Mouse (Mus musculus) embryo, embryonic 11.5 days (tissue): ENCODE measurements around the gene Dmap1.

Experiments used
- DNase-seq: peaks from one replicate; pipeline ENCODE4 v3.0.0-alpha.2; 2012; ENCODE audit warnings: low read depth, low spot score

Gene Dmap1

DNA sequence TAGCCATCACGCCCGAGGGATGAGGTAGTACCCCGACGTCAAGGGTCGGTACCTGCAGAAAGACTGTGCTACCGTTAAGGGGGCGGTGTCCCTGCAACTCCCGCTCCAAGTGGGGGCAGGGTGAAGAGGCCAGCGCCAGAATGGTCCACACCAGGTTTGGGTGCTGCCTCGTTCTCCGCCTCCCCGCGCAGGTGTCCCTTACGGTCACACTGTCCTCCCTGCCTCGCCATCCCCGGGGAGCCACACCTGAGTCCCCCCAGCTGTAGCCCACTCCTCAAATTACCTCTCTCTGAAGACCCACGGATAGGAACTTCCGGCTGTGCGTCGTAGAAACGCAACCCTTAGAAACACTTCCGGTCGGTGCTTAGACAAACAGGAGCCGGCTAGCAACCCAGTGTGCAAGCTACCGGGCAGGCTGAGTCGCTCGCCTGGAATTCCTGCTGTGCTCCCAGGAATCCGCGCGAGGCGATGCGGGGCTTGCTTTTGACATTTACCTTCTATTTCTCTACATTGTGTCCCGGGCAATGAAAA, at the start of gene Dmap1:
TSS of gene Dmap1 (minus strand) at position 343 of the 531 bp plus-strand sequence.
- peak; percentile 81 for DNase-seq

DNA sequence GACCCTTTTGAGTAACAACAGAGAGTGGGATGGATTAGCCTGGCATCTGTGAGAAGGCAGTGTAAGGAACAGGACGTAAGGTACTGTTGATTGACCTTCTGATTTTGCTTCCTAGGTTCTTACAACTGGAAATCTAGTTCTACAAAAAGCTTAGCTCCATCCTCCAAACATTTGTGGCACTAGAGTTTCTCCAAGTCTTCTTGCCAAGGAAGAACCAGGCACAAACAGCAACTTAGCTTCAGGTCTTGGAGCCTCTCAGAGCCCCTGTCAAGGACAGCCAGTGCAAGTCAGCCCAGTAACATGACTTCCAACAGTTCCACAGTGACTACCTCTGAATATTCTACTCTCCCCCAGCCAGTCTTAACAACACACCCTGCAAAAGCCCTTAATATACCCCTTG, 42.0 kb upstream of the Dmap1 start, which contains the start of gene Gm12845:
TSS of gene Gm12845 (plus strand) at position 301 of the 400 bp plus-strand sequence.
- no peak for DNase-seq

DNA sequence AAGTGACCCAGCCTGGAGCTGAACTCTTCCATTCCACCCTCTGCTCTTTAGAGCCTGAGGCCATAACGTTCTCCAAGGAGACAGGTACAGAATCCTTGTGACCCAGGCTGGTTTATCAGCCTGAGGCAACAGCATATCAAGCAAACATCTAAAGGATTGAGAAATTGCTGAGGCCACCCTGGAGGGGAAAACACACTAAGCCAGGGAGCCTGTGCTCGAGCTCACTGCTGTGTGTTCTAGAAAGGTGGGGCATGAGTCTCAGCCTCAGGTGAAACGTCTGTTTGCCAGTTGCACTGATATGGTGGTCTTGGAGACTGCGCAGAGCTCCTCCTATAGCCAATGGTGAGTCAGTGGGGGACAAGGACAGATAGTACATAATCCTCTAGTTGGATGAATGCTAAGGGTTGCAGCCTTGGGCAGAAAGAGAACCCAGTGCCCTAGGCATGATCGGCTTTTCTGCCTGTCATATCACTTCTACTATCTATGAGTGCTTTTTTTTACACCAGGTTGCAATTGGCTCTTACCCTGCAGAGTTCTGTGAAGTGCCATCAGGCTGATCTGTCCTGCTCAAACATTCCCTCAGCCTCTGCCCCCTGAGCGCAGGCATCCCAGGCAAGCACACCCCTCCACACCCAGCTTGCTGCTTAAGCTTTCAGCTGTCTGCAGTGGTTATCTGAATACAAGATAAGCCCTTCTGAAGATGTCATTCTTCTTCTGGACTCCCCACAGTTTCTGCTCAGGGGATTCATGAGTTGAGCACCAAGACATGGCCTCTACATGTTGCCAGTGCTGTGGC, 31.4 kb upstream of the Dmap1 start:
- no peak for DNase-seq

DNA sequence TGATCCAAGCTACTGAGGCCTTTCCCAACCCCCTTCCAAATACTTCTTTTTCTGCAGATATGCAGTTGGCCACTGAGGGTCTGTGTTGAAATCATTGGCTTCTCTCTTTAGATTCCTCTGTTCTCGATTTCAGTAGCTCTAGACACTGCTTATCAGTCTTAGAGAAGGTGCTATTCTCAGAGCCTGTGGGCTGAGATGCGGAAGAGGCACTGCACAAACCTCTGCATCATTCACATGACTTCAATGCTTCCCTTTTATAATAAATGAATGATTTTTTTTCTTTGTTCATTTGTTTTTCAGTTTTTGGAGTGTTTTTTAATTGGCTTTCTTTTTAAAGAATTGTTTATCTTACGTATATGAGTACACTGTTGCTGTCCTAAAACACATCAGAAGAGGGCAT, 30.2 kb upstream of the Dmap1 start:
- DNase-seq: no peak

DNA sequence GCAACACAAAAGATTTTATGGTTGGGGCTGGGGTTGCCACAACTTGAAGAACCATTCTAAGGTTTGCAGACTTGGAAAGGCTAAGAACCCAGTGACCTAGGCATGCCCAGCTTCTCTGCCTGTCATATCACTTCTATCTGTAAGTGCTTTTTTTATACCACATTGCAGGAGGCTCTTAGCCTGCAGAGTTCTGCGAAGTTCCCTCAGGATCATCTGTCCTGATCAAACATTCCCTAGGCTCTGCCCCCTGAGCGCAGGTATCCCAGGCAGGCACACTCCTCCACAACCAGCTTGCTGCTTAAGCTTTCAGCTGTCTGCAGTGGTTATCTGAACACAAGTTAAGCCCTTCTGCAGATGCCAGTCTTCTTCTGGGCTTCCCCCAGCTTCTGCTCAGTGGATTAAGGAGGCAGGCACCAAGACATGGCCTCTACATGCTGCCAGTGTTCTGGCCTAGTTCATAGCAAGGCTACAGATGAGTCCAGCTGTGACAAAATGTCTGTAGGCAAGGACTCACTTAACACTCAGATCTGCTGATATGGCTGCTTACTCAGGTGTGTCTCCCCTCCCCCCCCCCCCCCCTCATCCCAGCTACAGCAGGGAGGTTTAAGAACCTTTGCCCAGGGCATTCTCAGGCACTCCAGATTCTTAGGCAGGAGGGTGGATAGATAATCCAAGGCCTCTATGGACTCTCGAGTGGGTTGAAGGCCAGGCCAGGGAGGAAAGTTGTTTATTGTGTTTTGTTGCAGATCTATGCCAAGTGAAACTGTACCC, 26.9 kb upstream of the Dmap1 start:
- DNase-seq: no peak

DNA sequence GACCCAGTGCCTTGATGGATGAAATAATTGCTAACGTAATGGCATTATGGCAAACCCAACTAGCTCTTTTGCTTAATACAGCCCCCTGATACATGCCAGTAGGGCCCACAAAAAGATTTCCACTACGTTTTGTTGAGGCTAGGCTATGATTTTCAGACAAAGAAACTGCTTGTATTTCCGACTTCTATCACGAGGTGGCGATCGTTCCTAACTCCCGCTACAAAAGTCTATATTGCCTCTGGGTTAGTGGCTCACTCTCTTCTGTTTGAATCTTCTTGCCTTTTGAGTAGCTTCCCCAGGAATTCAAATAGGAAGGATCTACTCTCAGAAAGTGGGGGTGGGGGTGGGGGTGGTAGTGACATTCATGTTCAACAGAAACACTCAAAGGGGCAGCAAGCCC, 23.3 kb upstream of the Dmap1 start:
- DNase-seq: peak; percentile 51

DNA sequence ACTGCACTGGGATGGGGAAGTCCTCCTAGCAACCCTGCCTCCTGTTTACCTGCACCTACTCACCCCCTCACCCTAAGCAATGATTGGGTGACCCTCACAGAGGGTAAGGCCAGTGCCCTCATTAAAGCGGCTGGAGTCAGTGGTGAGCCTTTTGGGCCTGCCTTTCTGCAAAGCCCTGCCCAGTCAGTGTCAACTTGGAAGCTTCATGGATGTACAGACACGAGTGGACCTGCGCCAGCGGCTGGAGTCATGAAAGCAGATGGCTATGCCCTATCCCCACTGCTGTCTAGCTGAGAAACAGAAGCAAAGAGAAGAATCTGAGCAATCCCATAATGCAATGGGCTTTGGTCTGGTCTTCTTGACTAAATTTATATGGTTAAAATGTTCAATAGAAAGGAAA, 4.3 kb upstream of the Dmap1 start:
- no peak for DNase-seq

DNA sequence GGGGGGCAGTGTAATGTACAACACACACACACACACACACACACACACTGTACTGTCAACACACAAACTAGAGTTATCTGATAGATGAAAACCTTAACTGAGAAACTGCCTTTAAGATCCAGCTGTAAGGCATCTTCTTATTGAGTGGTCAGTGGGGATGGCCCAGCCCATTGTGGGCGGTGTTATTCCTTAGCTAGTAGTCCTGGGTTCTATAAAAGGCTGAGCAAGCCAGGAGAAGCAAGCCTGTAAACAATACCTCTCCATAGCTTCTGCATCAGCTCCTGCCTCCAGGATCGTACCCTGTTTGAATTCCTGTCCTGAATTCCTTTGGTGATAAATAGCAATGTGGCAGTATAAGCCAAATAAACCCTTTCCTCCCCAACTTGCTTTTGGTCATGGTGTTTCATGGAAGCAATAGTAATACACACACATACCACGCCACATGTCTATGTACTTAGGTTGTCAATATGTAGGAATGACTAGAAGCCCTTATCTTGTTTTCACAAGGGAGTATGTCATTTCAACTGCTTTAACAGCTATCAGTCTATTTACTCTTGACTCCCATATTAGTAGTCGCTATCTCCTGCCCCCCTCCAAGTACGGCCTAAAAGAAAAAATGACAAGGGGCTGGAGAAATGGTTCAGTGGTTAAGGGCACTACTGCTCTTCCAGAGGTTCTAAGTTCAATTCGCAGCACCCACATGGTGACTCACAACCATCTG, 1.1 kb upstream of the Dmap1 start:
- no peak for DNase-seq

DNA sequence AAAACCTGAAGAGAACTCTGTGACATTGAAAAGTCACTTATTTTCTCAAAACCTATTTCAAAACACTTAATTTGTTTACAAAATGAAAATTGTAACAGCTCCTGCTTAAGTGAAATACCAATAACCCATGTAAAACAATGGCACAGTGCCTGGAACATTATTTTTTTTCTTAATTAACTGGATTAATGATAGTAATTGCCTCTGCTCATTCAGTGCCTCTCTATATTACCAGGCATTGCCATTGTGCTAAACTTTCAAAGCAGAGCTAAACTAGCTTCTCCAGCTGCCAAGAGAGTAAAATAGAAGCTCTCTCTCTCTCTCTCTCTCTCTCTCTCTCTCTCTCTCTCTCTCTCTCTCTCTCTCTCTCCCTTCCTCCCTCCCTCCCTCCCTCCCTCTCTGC, 390 bp upstream of the Dmap1 start:
- DNase-seq: no peak

DNA sequence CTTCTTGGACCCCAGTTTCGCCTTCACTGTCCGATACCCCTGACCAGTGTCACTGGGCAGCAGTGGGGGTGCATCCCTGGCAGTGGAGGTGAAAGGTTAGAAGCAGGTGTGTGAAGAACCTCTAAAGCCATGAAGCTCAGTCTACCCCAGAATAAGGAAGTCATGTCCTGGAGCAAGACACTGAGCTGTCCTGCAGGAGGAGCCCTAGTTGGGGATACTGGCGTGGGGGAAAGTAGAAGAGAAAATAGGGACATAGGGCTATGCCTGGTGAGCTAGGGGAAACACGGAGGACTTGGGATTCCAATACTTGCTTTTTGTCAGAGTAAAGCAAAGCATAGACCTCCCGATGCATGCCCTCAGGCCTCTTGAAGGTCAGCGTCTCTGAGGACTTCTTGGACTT, 1.1 kb downstream of the Dmap1 start:
- no peak for DNase-seq

DNA sequence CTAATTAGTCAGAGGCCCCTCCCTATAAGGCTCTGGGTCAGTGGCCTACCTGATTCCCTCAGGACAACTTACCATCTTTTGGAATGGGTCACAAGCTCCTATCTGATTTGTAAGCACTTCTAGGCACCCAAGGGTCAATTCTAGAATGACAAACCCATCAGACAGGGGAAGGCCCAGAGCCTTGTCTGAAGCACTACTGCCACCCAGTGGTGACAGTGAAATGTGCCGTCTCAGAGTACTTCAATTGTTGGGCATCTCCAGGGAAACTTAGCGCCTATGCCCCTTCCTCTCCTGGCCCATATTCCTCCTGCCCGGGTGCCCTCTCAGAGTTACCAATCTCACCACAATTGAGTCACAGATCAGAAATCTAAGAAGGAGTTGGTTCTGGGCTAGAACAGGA, 5.2 kb downstream of the Dmap1 start:
- peak; percentile 75 for DNase-seq

DNA sequence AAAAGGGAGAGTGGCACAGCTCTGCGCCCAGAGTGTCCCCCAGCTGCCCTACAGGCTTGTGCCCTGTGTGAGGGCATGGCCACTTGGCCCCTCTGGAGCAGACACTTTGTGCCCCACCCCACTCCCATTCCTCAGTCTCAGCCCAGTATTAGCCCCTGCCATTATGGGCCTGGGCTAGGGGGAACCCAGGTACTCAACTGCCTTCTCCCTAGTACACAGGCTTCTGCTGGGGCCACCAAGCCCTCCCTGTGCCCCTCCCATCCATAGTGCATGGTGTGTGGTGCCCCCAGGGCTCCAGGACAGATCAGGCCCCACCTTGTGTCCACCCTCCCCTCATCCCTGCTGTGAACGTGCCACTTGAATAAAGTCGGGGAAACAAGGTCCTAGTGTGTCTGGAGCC, 8.2 kb downstream of the Dmap1 start:
- DNase-seq: no peak

DNA sequence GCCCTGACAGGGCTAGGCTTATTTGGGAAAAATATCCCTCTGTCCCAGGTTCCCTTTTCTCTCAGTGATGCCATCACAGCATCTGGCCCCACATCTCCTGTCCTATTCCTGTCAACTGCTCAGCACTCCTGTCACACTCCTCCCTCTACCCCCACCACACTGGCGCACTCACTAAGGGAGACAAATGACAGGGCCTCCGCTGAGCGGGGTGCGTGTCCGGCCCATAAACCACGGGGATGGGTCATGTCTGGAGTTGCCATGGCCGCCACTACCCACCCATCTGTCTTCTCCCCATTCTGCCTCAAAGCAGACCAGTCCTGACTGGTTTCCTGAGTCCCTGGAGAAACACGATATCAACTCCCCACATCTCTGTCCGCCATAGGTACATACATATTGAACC, 10.0 kb downstream of the Dmap1 start:
- DNase-seq: no peak

DNA sequence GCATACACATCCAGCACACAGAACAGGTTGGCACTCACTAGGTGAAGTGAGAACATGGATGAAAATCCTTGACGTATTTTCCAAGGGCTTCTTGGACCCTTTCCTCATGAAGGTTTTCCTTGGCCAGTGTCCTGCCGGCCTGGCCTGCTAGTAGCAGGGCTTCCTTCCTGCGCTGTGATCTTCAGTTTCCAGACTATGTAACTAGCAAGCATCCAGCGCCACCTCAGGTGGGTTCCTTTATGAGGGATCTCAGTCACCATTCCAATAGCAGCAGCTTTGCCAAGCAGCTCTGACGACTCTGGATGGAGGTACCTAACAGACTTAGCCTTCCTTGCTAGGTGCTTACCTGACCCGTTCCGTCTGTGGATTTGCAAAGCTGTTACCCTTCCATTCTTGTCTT, 12.2 kb downstream of the Dmap1 start:
- no peak for DNase-seq

DNA sequence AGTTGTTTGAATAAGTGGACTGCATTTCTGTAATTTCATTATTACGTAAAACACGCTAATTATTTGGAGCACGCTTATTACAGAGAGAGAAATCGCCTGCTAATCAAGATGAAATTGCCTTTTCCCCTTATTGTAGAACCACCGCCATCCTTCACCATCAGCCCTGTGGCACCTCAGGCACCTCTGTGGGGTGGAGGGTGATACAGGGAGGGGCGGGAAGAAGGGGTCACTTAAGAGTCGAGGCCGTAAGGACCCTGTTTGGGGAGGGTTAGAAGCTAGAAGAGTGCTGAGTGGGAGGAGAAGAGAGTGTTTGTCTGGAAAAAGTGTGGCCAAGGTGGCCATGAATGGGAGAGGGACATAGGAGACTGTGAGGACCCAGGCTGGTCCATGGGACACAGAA, 16.0 kb downstream of the Dmap1 start:
- no peak for DNase-seq

DNA sequence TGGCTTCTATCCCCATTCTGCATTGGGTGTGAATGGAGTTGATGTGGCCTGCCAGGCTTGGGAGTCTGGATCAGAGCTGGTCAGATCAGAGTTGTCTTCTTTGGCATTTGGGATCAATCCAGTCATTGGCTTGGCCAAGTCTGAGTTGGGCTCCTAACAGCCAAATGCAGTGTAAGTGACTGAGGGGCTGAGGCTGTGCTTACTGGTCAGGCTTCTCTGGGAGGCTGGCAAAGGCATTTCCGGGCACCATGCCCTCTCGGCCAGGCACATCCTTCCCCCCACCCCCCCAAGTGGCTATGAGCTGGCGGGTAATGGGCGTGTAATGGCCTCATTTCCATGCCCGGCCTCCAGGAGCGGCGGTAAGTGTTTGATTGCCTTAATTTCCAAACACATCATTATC, 16.5 kb downstream of the Dmap1 start:
- no peak for DNase-seq

DNA sequence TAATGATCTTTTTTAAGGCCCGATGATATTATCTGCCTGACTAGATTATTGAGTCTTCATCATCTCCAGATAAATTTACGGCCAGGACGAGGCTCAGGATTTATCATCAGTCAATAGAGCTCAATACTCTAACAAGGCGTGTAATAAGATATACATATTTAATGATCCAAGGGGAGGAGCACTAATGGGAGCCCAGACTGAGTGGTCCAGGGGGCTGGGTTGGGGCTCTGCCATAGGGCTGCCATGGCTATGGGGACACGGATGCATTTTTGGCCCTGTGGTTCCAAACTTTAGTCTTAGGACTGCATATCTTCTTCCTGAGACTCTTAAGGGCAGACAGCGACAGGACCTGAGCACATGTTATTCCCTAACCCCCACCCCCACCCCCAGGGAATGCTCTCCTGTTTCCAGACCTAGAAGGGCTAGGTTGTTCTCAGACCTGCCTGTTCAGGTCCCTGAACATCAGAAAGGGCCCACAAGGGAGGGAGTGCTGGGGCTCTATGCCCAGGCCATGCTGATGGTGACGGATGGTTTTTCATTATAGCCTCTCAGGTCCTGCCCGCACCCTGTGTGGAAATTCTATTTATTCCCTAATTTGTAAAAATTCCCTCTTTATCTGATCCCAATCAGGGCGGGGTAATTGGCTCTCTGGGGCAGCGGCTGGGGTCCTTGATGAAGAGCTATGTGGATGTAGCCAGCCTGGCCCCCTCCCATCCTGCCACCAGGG, 17.5 kb downstream of the Dmap1 start:
- DNase-seq: no peak

DNA sequence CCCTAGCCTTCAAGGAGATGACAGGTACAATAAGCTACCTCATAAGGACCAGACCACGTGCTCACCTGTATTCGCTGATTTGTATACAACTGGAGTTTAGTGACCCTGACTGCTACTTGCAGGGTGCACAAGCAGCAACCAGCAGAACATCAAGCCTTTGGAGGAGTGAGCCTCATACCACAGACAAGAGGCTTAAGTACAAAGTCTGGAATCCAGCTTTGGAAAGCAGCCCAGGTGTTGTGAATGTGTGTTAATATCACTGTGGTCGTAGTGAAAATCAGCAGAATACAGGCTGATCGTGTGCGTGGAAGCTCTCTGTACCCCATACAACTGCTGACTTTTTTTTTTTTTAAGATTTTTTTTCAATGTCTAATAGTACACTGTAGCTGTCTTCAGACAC, 22.1 kb downstream of the Dmap1 start:
- no peak for DNase-seq

DNA sequence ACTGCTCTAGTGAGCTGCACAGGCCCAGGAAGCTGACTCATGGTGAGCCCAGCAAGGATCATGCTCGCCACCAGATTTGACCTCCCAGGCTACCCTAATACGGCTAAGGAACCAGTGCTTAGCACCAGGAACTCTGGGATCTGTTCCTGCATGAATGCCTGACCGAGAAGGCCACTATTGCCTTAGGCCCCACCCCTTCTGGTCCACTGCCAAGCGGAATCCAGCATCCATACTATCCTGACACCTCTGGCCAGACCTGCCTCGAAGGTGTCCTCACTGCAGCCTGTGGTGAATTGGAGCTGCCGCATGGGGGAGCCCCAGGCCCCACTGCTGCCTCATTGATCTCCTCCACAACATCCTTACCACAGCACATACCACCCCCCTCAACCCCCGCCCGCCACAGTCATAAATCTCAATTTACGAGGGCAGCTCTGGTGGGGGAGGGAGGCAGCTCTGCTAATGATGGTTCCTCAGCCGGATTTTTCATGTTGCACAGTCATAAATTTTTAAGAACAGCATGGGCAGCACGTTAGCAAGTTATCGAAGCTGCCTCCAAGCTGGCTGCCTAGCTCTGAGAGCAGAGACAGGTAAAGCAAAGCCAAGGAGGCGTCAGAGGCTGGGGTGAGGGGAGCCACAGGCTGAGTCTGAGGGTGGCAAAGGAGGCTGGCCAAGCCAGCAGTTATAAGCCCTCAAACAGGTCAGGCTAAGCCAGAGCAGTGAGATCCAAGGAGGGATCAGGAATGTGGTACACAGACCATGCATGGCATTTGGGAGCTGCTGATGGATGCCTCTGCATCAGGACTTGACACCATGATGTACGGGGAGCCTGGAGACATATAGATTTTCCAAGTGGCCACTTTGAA, 23.3 kb downstream of the Dmap1 start:
- DNase-seq: peak; percentile 79

DNA sequence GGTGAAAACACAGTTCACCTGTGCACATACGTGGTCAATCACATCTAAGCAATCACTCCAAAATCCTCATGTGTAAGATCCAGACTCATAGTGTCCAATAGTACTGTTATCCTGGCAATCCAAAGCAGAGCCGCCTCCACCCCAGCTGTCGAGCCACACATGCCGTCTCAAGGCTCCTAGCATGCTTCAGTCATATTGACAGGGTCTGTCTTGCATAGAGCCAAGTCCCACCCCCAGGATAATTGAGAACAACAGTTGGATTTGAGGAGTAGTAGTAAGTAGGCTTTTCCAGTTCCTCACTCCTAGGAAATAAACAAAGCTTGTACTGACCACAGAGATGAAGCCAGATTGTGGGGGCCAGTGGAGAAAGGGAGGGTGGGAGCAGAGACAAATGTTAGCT, 24.4 kb downstream of the Dmap1 start:
- DNase-seq: no peak

DNA sequence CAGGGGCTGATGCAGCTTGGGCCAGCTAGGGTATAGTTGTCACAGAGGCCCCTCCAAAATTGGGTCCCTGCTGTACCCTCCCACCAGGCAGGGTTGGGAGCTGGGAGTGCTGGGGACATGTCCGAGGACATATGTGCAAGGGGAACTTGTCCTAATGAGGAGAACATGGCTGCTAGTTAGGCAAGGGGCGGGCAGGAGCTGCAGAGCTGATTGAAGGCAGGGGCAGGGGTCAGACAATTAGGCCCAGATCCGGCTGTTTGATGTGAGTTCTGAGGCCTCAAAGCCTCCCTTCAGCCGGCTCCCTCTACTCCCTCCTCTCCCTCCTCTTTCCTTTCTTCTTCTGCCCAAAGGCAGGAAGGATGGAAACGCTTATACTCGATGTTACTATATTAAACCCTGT, 25.1 kb downstream of the Dmap1 start:
- DNase-seq: no peak
